Mouse (Mus musculus): ENCODE measurements at regions not wholly inside any gene's neighbourhood (a gene's known extent, or its start where the extent isn't known, plus 50 kb on each side); places are given as distances from the start of the nearest gene placed in this dataset.

- DNase-seq: no peak
Observed at GRCm38 (mm10) chr9:76734387-76734786, 167.5 kb upstream of the Fam83b start.

GRCm38 (mm10) chr9:76733812-76734211, 166.9 kb upstream of the Fam83b start:
- no peak for DNase-seq

GRCm38 (mm10) chr9:76722881-76723280, 156.0 kb upstream of the Fam83b start:
- no peak for DNase-seq

GRCm38 (mm10) chr9:76715852-76716251, 148.9 kb upstream of the Fam83b start:
- no peak for DNase-seq

GRCm38 (mm10) chr9:76706451-76706850, 139.5 kb upstream of the Fam83b start:
- no peak for DNase-seq

- no peak for DNase-seq
Observed at GRCm38 (mm10) chr9:76705786-76706185, 138.9 kb upstream of the Fam83b start.

- no peak for DNase-seq
Observed at GRCm38 (mm10) chr9:76695547-76695946, 128.6 kb upstream of the Fam83b start.

- DNase-seq: no peak
Observed at GRCm38 (mm10) chr9:76692976-76693375, 126.1 kb upstream of the Fam83b start.

GRCm38 (mm10) chr9:76660848-76661247, 93.9 kb upstream of the Fam83b start:
- peak; percentile 50 for DNase-seq

GRCm38 (mm10) chr9:76659798-76660197, 92.9 kb upstream of the Fam83b start:
- no peak for DNase-seq

- DNase-seq: no peak
Observed at GRCm38 (mm10) chr9:76653311-76653710, 86.4 kb upstream of the Fam83b start.

GRCm38 (mm10) chr9:76649484-76649883, 82.6 kb upstream of the Fam83b start:
- DNase-seq: no peak

- DNase-seq: no peak
Observed at GRCm38 (mm10) chr9:76646383-76646782, 79.5 kb upstream of the Fam83b start.
